Mouse (Mus musculus): ENCODE results near the gene Adamts17.

The Adamts17 gene

GRCm38 (mm10) chr7:66871520-66871919 is 32.0 kb downstream of the Adamts17 start:
- Histone ChIP-seq H3K4me1 (replicated peaks; ENCODE audit: low read depth, low read length) (no peaks in the 10 kb centered on the region), H3K27me3 (ENCODE audit: insufficient read depth, low read length) (no peaks in the 10 kb centered on the region), H3K9me3 (ENCODE audit: low read length) (peaks cover 4% of the 10 kb centered on the region), H3K36me3 (ENCODE audit: insufficient read depth, low read length) (no peaks in the 10 kb centered on the region), H3K4me3 (replicated peaks; ENCODE audit: low read length) (no peak overlapping the region)
- TF ChIP-seq POU5F1 (IDR thresholded peaks at IDR 0.05; ENCODE audit: borderline replicate concordance, low read length) (no peak), CTCF (conservative IDR thresholded peaks at IDR 0.05; ENCODE audit: low read length) (no peak), NANOG (IDR thresholded peaks at IDR 0.05; ENCODE audit: borderline replicate concordance, low read length) (no peak)

GRCm38 (mm10) chr7:66871940-66872511 is 32.5 kb downstream of the Adamts17 start:
- Histone ChIP-seq H3K9me3 (ENCODE audit: low read length) (peaks cover 1% of the 10 kb centered on the region), H3K36me3 (ENCODE audit: insufficient read depth, low read length) (no peaks in the 10 kb centered on the region)
- no peak for TF ChIP-seq POU5F1 (IDR thresholded peaks at IDR 0.05; ENCODE audit: borderline replicate concordance, low read length)
- no peak for TF ChIP-seq NANOG (IDR thresholded peaks at IDR 0.05; ENCODE audit: borderline replicate concordance, low read length)

GRCm38 (mm10) chr7:66873235-66873634 is 33.7 kb downstream of the Adamts17 start:
- H3K4me1 ChIP-seq (replicated peaks; ENCODE audit: low read depth, low read length): no peaks in the 10 kb centered on the region
- H3K36me3 ChIP-seq (ENCODE audit: insufficient read depth, low read length): no peaks in the 10 kb centered on the region
- no peaks in the 10 kb centered on the region for H3K27me3 ChIP-seq (ENCODE audit: insufficient read depth, low read length)
- no peaks in the 10 kb centered on the region for H3K9me3 ChIP-seq (ENCODE audit: low read length)
- no peak overlapping the region for H3K4me3 ChIP-seq (replicated peaks; ENCODE audit: low read length)
- no peak for TF ChIP-seq NANOG (IDR thresholded peaks at IDR 0.05; ENCODE audit: borderline replicate concordance, low read length)
- no peak for TF ChIP-seq POU5F1 (IDR thresholded peaks at IDR 0.05; ENCODE audit: borderline replicate concordance, low read length)
- TF ChIP-seq CTCF (conservative IDR thresholded peaks at IDR 0.05; ENCODE audit: low read length): no peak

More at GRCm38 (mm10) chr7:66871940-66872511, 32.5 kb downstream of the Adamts17 start:
- Histone ChIP-seq H3K27me3 (ENCODE audit: insufficient read depth, low read length) (no peaks in the 10 kb centered on the region), H3K4me3 (replicated peaks; ENCODE audit: low read length) (no peak overlapping the region), H3K4me1 (replicated peaks; ENCODE audit: low read depth, low read length) (no peaks in the 10 kb centered on the region)

GRCm38 (mm10) chr7:66891431-66891830 is 51.9 kb downstream of the Adamts17 start:
- Histone ChIP-seq H3K36me3 (ENCODE audit: insufficient read depth, low read length) (no peaks in the 10 kb centered on the region), H3K9me3 (ENCODE audit: low read length) (peaks cover 11% of the 10 kb centered on the region; the same call in 1 of the 2 replicates), H3K4me1 (replicated peaks; ENCODE audit: low read depth, low read length) (no peaks in the 10 kb centered on the region), H3K4me3 (replicated peaks; ENCODE audit: low read length) (no peak overlapping the region), H3K27me3 (ENCODE audit: insufficient read depth, low read length) (no peaks in the 10 kb centered on the region)
- TF ChIP-seq NANOG (IDR thresholded peaks at IDR 0.05; ENCODE audit: borderline replicate concordance, low read length) (no peak), POU5F1 (IDR thresholded peaks at IDR 0.05; ENCODE audit: borderline replicate concordance, low read length) (no peak), CTCF (conservative IDR thresholded peaks at IDR 0.05; ENCODE audit: low read length) (no peak)

GRCm38 (mm10) chr7:66892096-66892495 is 52.6 kb downstream of the Adamts17 start:
- H3K4me1 ChIP-seq (replicated peaks; ENCODE audit: low read depth, low read length): no peaks in the 10 kb centered on the region
- no peak overlapping the region for H3K4me3 ChIP-seq (replicated peaks; ENCODE audit: low read length)
- H3K9me3 ChIP-seq (ENCODE audit: low read length): peaks cover 11% of the 10 kb centered on the region; the same call in 1 of the 2 replicates
- TF ChIP-seq POU5F1 (IDR thresholded peaks at IDR 0.05; ENCODE audit: borderline replicate concordance, low read length): no peak
- TF ChIP-seq NANOG (IDR thresholded peaks at IDR 0.05; ENCODE audit: borderline replicate concordance, low read length): no peak
- TF ChIP-seq CTCF (conservative IDR thresholded peaks at IDR 0.05; ENCODE audit: low read length): no peak
- H3K36me3 ChIP-seq (ENCODE audit: insufficient read depth, low read length): no peaks in the 10 kb centered on the region
- H3K27me3 ChIP-seq (ENCODE audit: insufficient read depth, low read length): no peaks in the 10 kb centered on the region

- Histone ChIP-seq H3K36me3 (ENCODE audit: insufficient read depth, low read length) (no peaks in the 10 kb centered on the region), H3K4me3 (replicated peaks; ENCODE audit: low read length) (no peak overlapping the region), H3K4me1 (replicated peaks; ENCODE audit: low read depth, low read length) (peaks cover 7% of the 10 kb centered on the region), H3K27me3 (ENCODE audit: insufficient read depth, low read length) (no peaks in the 10 kb centered on the region), H3K9me3 (ENCODE audit: low read length) (no peaks in the 10 kb centered on the region)
- TF ChIP-seq NANOG (IDR thresholded peaks at IDR 0.05; ENCODE audit: borderline replicate concordance, low read length): no peak
- TF ChIP-seq POU5F1 (IDR thresholded peaks at IDR 0.05; ENCODE audit: borderline replicate concordance, low read length): no peak
Observed at GRCm38 (mm10) chr7:66902376-66902775, 62.8 kb downstream of the Adamts17 start.

GRCm38 (mm10) chr7:66903014-66903413 is 63.5 kb downstream of the Adamts17 start:
- Histone ChIP-seq H3K9me3 (ENCODE audit: low read length) (no peaks in the 10 kb centered on the region), H3K4me3 (replicated peaks; ENCODE audit: low read length) (no peak overlapping the region), H3K27me3 (ENCODE audit: insufficient read depth, low read length) (no peaks in the 10 kb centered on the region), H3K4me1 (replicated peaks; ENCODE audit: low read depth, low read length) (peaks cover 7% of the 10 kb centered on the region), H3K36me3 (ENCODE audit: insufficient read depth, low read length) (no peaks in the 10 kb centered on the region)
- TF ChIP-seq NANOG (IDR thresholded peaks at IDR 0.05; ENCODE audit: borderline replicate concordance, low read length) (no peak), POU5F1 (IDR thresholded peaks at IDR 0.05; ENCODE audit: borderline replicate concordance, low read length) (no peak), CTCF (conservative IDR thresholded peaks at IDR 0.05; ENCODE audit: low read length) (no peak)

GRCm38 (mm10) chr7:66905941-66906340 is 66.4 kb downstream of the Adamts17 start:
- Histone ChIP-seq H3K9me3 (ENCODE audit: low read length) (no peaks in the 10 kb centered on the region), H3K36me3 (ENCODE audit: insufficient read depth, low read length) (no peaks in the 10 kb centered on the region), H3K27me3 (ENCODE audit: insufficient read depth, low read length) (no peaks in the 10 kb centered on the region), H3K4me1 (replicated peaks; ENCODE audit: low read depth, low read length) (peaks cover 10% of the 10 kb centered on the region), H3K4me3 (replicated peaks; ENCODE audit: low read length) (no peak overlapping the region)
- TF ChIP-seq POU5F1 (IDR thresholded peaks at IDR 0.05; ENCODE audit: borderline replicate concordance, low read length) (no peak), CTCF (conservative IDR thresholded peaks at IDR 0.05; ENCODE audit: low read length) (no peak), NANOG (IDR thresholded peaks at IDR 0.05; ENCODE audit: borderline replicate concordance, low read length) (no peak)

GRCm38 (mm10) chr7:66912866-66913265 is 73.3 kb downstream of the Adamts17 start:
- no peaks in the 10 kb centered on the region for H3K9me3 ChIP-seq (ENCODE audit: low read length)
- TF ChIP-seq NANOG (IDR thresholded peaks at IDR 0.05; ENCODE audit: borderline replicate concordance, low read length) (no peak), POU5F1 (IDR thresholded peaks at IDR 0.05; ENCODE audit: borderline replicate concordance, low read length) (no peak), CTCF (conservative IDR thresholded peaks at IDR 0.05; ENCODE audit: low read length) (no peak)
- 0 out of 2 replicates have a peak, but pooled peaks cover 4% of the 10 kb centered on the region for H3K4me1 ChIP-seq (replicated peaks; ENCODE audit: low read depth, low read length)
- H3K27me3 ChIP-seq (ENCODE audit: insufficient read depth, low read length): no peaks in the 10 kb centered on the region
- H3K36me3 ChIP-seq (ENCODE audit: insufficient read depth, low read length): no peaks in the 10 kb centered on the region
- H3K4me3 ChIP-seq (replicated peaks; ENCODE audit: low read length): no peak overlapping the region

All from E14TG2a.4 (cell line).